Mouse (Mus musculus): ENCODE data around the gene Ndufb4.

Ndufb4 gene

DNA sequence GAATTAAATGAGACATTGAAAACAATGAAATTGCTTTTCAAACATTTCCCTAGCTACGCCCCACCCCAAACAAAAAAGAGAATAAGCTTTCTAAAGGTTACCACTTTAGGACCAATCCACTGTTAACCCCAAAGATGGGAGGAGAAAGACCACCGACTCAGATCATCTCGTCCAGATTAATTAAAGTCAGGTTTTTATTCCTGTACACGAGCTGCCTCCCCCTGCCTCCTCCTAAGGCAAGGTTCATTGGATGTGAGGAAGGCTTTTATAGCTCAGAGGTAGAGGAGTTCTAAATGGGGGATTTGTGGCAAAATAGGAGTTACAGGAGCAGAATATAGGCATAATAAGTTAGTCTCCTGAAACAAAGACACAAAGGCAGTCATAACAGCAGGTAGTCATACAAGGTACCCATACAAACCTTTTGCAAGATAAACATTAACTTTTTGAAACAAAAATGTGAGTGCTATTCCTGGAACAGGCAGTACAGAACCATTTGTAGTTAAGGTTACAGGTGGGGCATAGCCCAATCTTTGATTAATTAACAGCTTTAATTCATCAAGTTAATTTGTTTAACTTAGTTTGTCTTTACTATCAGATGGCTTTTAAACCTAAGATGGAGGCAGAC is 690 bp upstream of the Ndufb4 start:
- no peak for TF ChIP-seq GATA4 (IDR thresholded peaks at IDR 0.05; ENCODE audit: insufficient replicate concordance, low read length)

- no peak for TF ChIP-seq GATA4 (IDR thresholded peaks at IDR 0.05; ENCODE audit: insufficient replicate concordance, low read length)
Measured at GRCm38 (mm10) chr16:37653058-37653457, 1.2 kb downstream of the Ndufb4 start.

GRCm38 (mm10) chr16:37652654-37653053 is 1.6 kb downstream of the Ndufb4 start:
- TF ChIP-seq GATA4 (IDR thresholded peaks at IDR 0.05; ENCODE audit: insufficient replicate concordance, low read length) = no peak

DNA sequence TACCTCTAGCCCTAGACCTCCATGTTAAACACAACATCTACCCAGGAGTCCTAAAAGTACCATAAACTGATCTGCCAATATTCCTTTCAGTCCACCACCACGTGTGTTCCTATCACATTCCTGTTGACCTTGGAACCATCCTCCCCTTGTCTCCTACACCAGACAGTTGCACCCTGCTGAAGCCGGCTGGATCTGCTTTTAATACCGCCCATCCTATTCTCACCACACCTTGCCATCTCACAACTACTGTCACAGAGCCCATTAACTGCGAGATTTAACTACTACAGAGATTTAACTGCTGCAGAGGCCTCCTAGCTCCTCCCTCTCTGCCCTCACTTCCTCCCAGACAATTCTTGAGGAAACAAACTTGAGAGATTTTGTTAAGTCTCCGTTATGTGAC is 2.8 kb downstream of the Ndufb4 start:
- no peak for TF ChIP-seq GATA4 (IDR thresholded peaks at IDR 0.05; ENCODE audit: insufficient replicate concordance, low read length)

- no peak for TF ChIP-seq GATA4 (IDR thresholded peaks at IDR 0.05; ENCODE audit: insufficient replicate concordance, low read length)
Measured at GRCm38 (mm10) chr16:37649068-37649467, 5.2 kb downstream of the Ndufb4 start.

DNA sequence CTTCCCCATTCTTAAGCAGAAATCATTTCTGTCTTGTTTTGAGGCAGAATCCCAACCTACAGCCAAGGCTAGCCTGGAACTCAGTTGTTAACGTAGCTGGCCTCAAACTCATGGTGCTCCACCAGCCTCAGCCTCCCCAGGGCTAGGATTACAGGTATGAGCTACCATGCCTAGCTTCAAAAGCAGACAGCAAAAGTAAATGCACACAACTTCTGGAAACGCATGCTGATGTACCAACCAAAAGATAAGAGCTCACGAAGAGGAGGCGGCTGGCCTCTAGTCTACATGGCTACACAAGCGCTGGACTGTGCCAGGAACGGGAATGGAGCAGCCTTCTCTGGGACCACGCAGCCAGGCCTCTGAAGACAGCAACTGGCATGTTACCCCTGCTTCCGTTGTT is 6.3 kb downstream of the Ndufb4 start:
- no peak for TF ChIP-seq GATA4 (IDR thresholded peaks at IDR 0.05; ENCODE audit: insufficient replicate concordance, low read length)

- TF ChIP-seq GATA4 (IDR thresholded peaks at IDR 0.05; ENCODE audit: insufficient replicate concordance, low read length) = no peak
Measured at GRCm38 (mm10) chr16:37647067-37647466, 7.2 kb downstream of the Ndufb4 start.

- no peak for TF ChIP-seq GATA4 (IDR thresholded peaks at IDR 0.05; ENCODE audit: insufficient replicate concordance, low read length)
Measured at GRCm38 (mm10) chr16:37645799-37646198, 8.5 kb downstream of the Ndufb4 start.

- no peak for TF ChIP-seq GATA4 (IDR thresholded peaks at IDR 0.05; ENCODE audit: insufficient replicate concordance, low read length)
Measured at GRCm38 (mm10) chr16:37645211-37645610, 9.0 kb downstream of the Ndufb4 start.

- TF ChIP-seq GATA4 (IDR thresholded peaks at IDR 0.05; ENCODE audit: insufficient replicate concordance, low read length) = no peak
Measured at GRCm38 (mm10) chr16:37644486-37644885, 9.8 kb downstream of the Ndufb4 start.

GRCm38 (mm10) chr16:37637802-37638201 is 16.5 kb downstream of the Ndufb4 start:
- TF ChIP-seq GATA4 (IDR thresholded peaks at IDR 0.05; ENCODE audit: insufficient replicate concordance, low read length) = no peak

DNA sequence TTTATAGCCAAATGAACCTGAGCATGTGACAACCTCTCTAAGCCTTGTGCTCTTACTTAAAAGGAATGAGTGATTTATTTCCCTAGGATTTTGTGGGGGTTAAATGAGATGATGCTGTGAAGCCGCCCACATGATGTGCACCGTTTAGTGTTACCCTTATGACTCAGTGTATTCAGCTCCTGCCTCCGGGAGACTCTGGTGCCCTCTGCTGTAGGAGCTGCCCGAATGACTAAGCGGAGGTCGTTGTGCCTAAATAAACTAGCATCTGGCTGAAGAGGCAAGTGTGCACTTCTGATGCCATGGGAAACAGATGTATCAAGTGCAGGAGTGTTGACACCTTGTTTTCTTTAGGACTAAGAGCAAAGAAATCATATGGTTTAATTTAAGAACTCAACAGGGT is 18.1 kb downstream of the Ndufb4 start:
- TF ChIP-seq GATA4 (IDR thresholded peaks at IDR 0.05; ENCODE audit: insufficient replicate concordance, low read length) = no peak

DNA sequence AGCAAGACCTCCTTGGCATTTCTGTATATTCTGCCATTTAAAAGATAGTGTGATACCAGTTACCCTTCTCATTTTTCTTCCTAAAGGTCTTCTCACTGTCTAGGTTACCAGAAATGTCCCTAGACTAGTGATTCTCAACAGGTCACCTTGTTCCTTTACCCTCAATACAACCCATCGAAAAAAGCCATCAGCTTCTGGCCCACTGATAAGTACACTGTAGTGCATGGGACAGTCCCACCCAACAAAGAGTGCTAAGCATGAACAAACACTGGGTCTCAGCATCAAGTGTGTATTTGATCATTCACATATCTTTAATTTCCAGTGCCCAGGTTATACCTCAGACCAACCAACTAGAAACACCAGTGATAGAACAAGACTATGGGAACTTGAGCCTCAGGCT is 19.2 kb downstream of the Ndufb4 start:
- TF ChIP-seq GATA4 (IDR thresholded peaks at IDR 0.05; ENCODE audit: insufficient replicate concordance, low read length) = no peak

DNA sequence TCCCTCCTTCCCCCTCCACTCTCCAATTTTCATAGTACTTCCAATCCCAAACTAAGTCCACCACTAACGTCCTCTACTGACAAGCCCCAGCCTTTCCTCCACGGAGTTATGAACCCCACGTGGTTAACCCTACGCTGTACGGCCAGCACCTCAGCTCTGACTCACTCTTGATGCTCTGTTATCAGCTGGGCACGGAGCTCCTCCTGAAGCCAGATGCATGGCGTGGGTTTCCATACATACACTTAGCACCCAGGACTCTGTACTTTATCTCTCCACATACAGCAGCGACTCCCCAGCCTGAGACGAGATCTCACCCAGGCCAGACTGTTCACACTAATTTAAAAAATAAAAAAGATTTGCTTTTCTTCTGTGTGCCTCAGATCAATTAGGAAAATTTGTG is 19.7 kb downstream of the Ndufb4 start:
- TF ChIP-seq GATA4 (IDR thresholded peaks at IDR 0.05; ENCODE audit: insufficient replicate concordance, low read length) = no peak

DNA sequence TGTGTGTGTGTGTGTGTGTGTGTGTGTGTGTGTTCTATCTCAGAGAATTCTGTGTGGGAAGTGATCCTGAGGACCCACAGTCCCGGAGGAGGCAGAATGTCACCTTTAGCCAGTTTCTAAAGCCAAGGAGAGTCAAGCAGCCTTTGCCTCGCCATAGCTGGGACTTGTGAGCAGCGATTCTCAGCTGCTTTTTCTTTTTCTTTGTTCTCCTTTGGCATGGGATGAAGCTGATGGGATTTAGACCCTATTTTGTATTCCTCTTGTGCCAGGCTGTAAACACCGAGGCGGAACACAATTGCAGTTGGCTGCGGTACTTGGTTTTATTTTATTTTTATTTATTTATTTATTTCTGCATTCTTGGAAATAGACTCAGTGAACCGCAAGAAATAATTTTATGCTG is 25.2 kb downstream of the Ndufb4 start:
- no peak for TF ChIP-seq GATA4 (IDR thresholded peaks at IDR 0.05; ENCODE audit: insufficient replicate concordance, low read length)

GRCm38 (mm10) chr16:37628336-37628735 is 25.9 kb downstream of the Ndufb4 start:
- TF ChIP-seq GATA4 (IDR thresholded peaks at IDR 0.05; ENCODE audit: insufficient replicate concordance, low read length) = no peak

GRCm38 (mm10) chr16:37626388-37626949 is 27.8 kb downstream of the Ndufb4 start:
- TF ChIP-seq GATA4 (IDR thresholded peaks at IDR 0.05; ENCODE audit: insufficient replicate concordance, low read length) = no peak
